Mouse (Mus musculus): ENCODE measurements around the gene Sstr5.

Gene Sstr5

GRCm38 (mm10) chr17:25497013-25497412, at the start of gene Sstr5:
TSS of gene Sstr5 (minus strand) at chr17:25497288.
- no peak for DNase-seq (ENCODE audit: low read depth, low spot score)

GRCm38 (mm10) chr17:25541768-25542167, 44.7 kb upstream of the Sstr5 start:
- no peak for DNase-seq (ENCODE audit: low read depth, low spot score)

GRCm38 (mm10) chr17:25540731-25541130, 43.6 kb upstream of the Sstr5 start:
- DNase-seq (ENCODE audit: low read depth, low spot score), result no peak

- no peak for DNase-seq (ENCODE audit: low read depth, low spot score)
Observed at GRCm38 (mm10) chr17:25538945-25539875, 42.1 kb upstream of the Sstr5 start.

GRCm38 (mm10) chr17:25530357-25531022, 33.4 kb upstream of the Sstr5 start:
- no peak for DNase-seq (ENCODE audit: low read depth, low spot score)

GRCm38 (mm10) chr17:25522080-25522479, 25.0 kb upstream of the Sstr5 start:
- DNase-seq (ENCODE audit: low read depth, low spot score), result no peak

- no peak for DNase-seq (ENCODE audit: low read depth, low spot score)
Observed at GRCm38 (mm10) chr17:25520492-25520891, 23.4 kb upstream of the Sstr5 start.

- no peak for DNase-seq (ENCODE audit: low read depth, low spot score)
Observed at GRCm38 (mm10) chr17:25519511-25519910, 22.4 kb upstream of the Sstr5 start.

GRCm38 (mm10) chr17:25518144-25518543, 21.1 kb upstream of the Sstr5 start:
- no peak for DNase-seq (ENCODE audit: low read depth, low spot score)

GRCm38 (mm10) chr17:25516315-25516714, 19.2 kb upstream of the Sstr5 start:
- no peak for DNase-seq (ENCODE audit: low read depth, low spot score)

GRCm38 (mm10) chr17:25514055-25514454, 17.0 kb upstream of the Sstr5 start:
- DNase-seq (ENCODE audit: low read depth, low spot score), result no peak

GRCm38 (mm10) chr17:25511876-25512275, 14.8 kb upstream of the Sstr5 start:
- no peak for DNase-seq (ENCODE audit: low read depth, low spot score)

- no peak for DNase-seq (ENCODE audit: low read depth, low spot score)
Observed at GRCm38 (mm10) chr17:25510074-25510830, 13.2 kb upstream of the Sstr5 start.

GRCm38 (mm10) chr17:25508860-25509577, 11.9 kb upstream of the Sstr5 start:
- peak; percentile 11 for DNase-seq (ENCODE audit: low read depth, low spot score)

- no peak for DNase-seq (ENCODE audit: low read depth, low spot score)
Observed at GRCm38 (mm10) chr17:25507799-25508198, 10.7 kb upstream of the Sstr5 start.

- DNase-seq (ENCODE audit: low read depth, low spot score), result no peak
Observed at GRCm38 (mm10) chr17:25502599-25502998, 5.5 kb upstream of the Sstr5 start.

- DNase-seq (ENCODE audit: low read depth, low spot score), result no peak
Observed at GRCm38 (mm10) chr17:25482092-25482491, 15.0 kb downstream of the Sstr5 start.

- DNase-seq (ENCODE audit: low read depth, low spot score), result no peak
Observed at GRCm38 (mm10) chr17:25480820-25481219, 16.3 kb downstream of the Sstr5 start.

GRCm38 (mm10) chr17:25480152-25480551, 16.9 kb downstream of the Sstr5 start:
- DNase-seq (ENCODE audit: low read depth, low spot score), result no peak

- DNase-seq (ENCODE audit: low read depth, low spot score), result peak; percentile 62
Observed at GRCm38 (mm10) chr17:25475946-25476744, 20.9 kb downstream of the Sstr5 start.

Measured in CD4-positive helper T cell, adult 2 months (primary cell).